In genomic region chr6:22122080-22122479, GRCm38 (mm10) we compare ENCODE assay signal across 8 mouse cellular contexts.
DNase-seq lines count a peak whose midpoint lies in the region; ATAC-seq and TF ChIP-seq lines count a peak whose summit lies in the region.

No protein-coding gene starts in this region.

- WGBS in forebrain, embryonic 15.5 days, result 33% methylated on average over 12 of the region's 12 CpGs
- 14% methylated on average over 12 of the region's 12 CpGs for WGBS in liver, embryonic 14.5 days (ENCODE audit: insufficient replicate concordance)
- WGBS in neural tube, embryonic 12.5 days, result 40% methylated on average over 12 of the region's 12 CpGs

- peak; percentile 55 for TF ChIP-seq CTCF in liver, embryonic 14.5 days (IDR thresholded peaks at IDR 0.05; ENCODE audit: low read depth)

- H3K9me3 ChIP-seq in forebrain, embryonic 15.5 days, result no peaks in the 10 kb centered on the region
- no peaks in the 10 kb centered on the region for H3K9me3 ChIP-seq in liver, embryonic 14.5 days (ENCODE audit: control insufficient read depth, low read length)
- H3K9me3 ChIP-seq in neural tube, embryonic 12.5 days, result no peaks in the 10 kb centered on the region

- TF ChIP-seq EP300 in liver, embryonic 14.5 days (IDR thresholded peaks at IDR 0.05; ENCODE audit: low read depth), result no peak

- H3K27me3 ChIP-seq in forebrain, embryonic 15.5 days, result no peaks in the 10 kb centered on the region
- no peaks in the 10 kb centered on the region for H3K27me3 ChIP-seq in liver, embryonic 14.5 days (ENCODE audit: control insufficient read depth, insufficient read depth, low read length)
- H3K27me3 ChIP-seq in neural tube, embryonic 12.5 days (replicated peaks), result no peaks in the 10 kb centered on the region

- peak; percentile 76 for ATAC-seq in cerebellum, adult (ENCODE audit: insufficient number of reproducible peaks, low FRiP score, low TSS enrichment)
- peak; percentile 92 for ATAC-seq in forebrain, embryonic 15.5 days (replicated peaks)
- ATAC-seq in liver, embryonic 14.5 days (ENCODE audit: insufficient read depth), result no peak
- peak; percentile 68; the same call in 1 of the 2 replicates for ATAC-seq in neural tube, embryonic 12.5 days (ENCODE audit: low FRiP score, low read depth)

- H3K4me2 ChIP-seq in forebrain, embryonic 15.5 days (replicated peaks), result no peak overlapping the region; the same call in 1 of the 2 replicates
- no peak overlapping the region for H3K4me2 ChIP-seq in liver, embryonic 14.5 days (ENCODE audit: low read depth)
- H3K4me2 ChIP-seq in neural tube, embryonic 12.5 days (replicated peaks), result no peak overlapping the region

- H3K27ac ChIP-seq in forebrain, embryonic 15.5 days (replicated peaks), result no peak overlapping the region
- H3K27ac ChIP-seq in liver, embryonic 14.5 days, result no peak overlapping the region
- H3K27ac ChIP-seq in neural tube, embryonic 12.5 days, result no peak overlapping the region

- no peak overlapping the region for H3K9ac ChIP-seq in forebrain, embryonic 15.5 days (replicated peaks)
- H3K9ac ChIP-seq in liver, embryonic 14.5 days (replicated peaks), result no peak overlapping the region
- no peak overlapping the region for H3K9ac ChIP-seq in neural tube, embryonic 12.5 days

- no peaks in the 10 kb centered on the region for H3K36me3 ChIP-seq in forebrain, embryonic 15.5 days
- H3K36me3 ChIP-seq in liver, embryonic 14.5 days (replicated peaks; ENCODE audit: control insufficient read depth, insufficient read depth, low read depth), result no peaks in the 10 kb centered on the region
- no peaks in the 10 kb centered on the region for H3K36me3 ChIP-seq in neural tube, embryonic 12.5 days

- no peak overlapping the region for H3K4me3 ChIP-seq in forebrain, embryonic 15.5 days
- no peak overlapping the region for H3K4me3 ChIP-seq in liver, embryonic 14.5 days (ENCODE audit: insufficient read depth in 1 of 2, low read depth in 2 of 2, low read length in 2 of 2)
- H3K4me3 ChIP-seq in neural tube, embryonic 12.5 days, result no peak overlapping the region

- H3K4me1 ChIP-seq in forebrain, embryonic 15.5 days, result no peaks in the 10 kb centered on the region
- no peaks in the 10 kb centered on the region for H3K4me1 ChIP-seq in liver, embryonic 14.5 days (replicated peaks; ENCODE audit: control insufficient read depth in 2 of 2, insufficient read depth in 2 of 2, low read length in 1 of 2)
- H3K4me1 ChIP-seq in neural tube, embryonic 12.5 days, result no peaks in the 10 kb centered on the region

- DNase-seq in ovary, postnatal 14 days (ENCODE audit: low spot score), result peak; percentile 23
- no peak for DNase-seq in ovary, postnatal 36 days (ENCODE audit: low spot score)
- DNase-seq in kidney, adult 8-10 months, result peak; percentile 13 to 42
- DNase-seq in liver, embryonic 14.5 days (ENCODE audit: low read depth in 3 of 3, low spot score in 3 of 3), result peak in 1 of 3 experiments; percentile 27
- no peak for DNase-seq in urinary bladder, postnatal 4 days (ENCODE audit: low spot score in 2 of 2)

Comparison
In these comparisons a context has a peak if more than half of its experiments do, and no peak if none do; other contexts are left out.
1. DNase-seq: peak in ovary, postnatal 14 days (single experiment) and kidney, adult 8-10 months (2 of 2); none in ovary, postnatal 36 days (single experiment) and urinary bladder, postnatal 4 days (0 of 2).